Mouse (Mus musculus): ENCODE results near the gene Atg13. TPM values are rescaled to one million over a fixed set of nuclear protein-coding genes. Genes with fewer than 3 reads are reported as not detected.

Gene Atg13
- total RNA-seq, 2 experiments from 2014 or later = 62.3 to 64.2 TPM

- peak; percentile 85 to 91 for DNase-seq (ENCODE audit: low spot score in 2 of 2)
Measured at GRCm38 (mm10) chr2:91649553-91650359, 60.6 kb downstream of the Atg13 start, which contains the start of the genes Zfp408 and Arhgap1. Zfp408 (minus strand) TSS chr2:91649791. Arhgap1 (plus strand) TSS chr2:91649860.

GRCm38 (mm10) chr2:91649152-91649551 lies 61.2 kb downstream of the Atg13 start:
- DNase-seq (ENCODE audit: low spot score in 2 of 2) = no peak

- DNase-seq (ENCODE audit: low spot score in 2 of 2) = no peak
Measured at GRCm38 (mm10) chr2:91646733-91647132, 63.6 kb downstream of the Atg13 start.

GRCm38 (mm10) chr2:91645811-91646210 lies 64.6 kb downstream of the Atg13 start:
- DNase-seq (ENCODE audit: low spot score in 2 of 2) = no peak

- no peak for DNase-seq (ENCODE audit: low spot score in 2 of 2)
Measured at GRCm38 (mm10) chr2:91645354-91645753, 65.0 kb downstream of the Atg13 start.

- no peak for DNase-seq (ENCODE audit: low spot score in 2 of 2)
Measured at GRCm38 (mm10) chr2:91644021-91644420, 66.4 kb downstream of the Atg13 start.

- no peak for DNase-seq (ENCODE audit: low spot score in 2 of 2)
Measured at GRCm38 (mm10) chr2:91642825-91643415, 67.5 kb downstream of the Atg13 start.

- DNase-seq (ENCODE audit: low spot score in 2 of 2) = no peak
Measured at GRCm38 (mm10) chr2:91638931-91639330, 71.4 kb downstream of the Atg13 start.

- no peak for DNase-seq (ENCODE audit: low spot score in 2 of 2)
Measured at GRCm38 (mm10) chr2:91636727-91637338, 73.5 kb downstream of the Atg13 start.

GRCm38 (mm10) chr2:91636229-91636628 lies 74.1 kb downstream of the Atg13 start, which contains the start of gene F2:
F2 (minus strand) TSS chr2:91636414.
- no peak for DNase-seq (ENCODE audit: low spot score in 2 of 2)

- DNase-seq (ENCODE audit: low spot score in 2 of 2) = no peak
Measured at GRCm38 (mm10) chr2:91635486-91635885, 74.9 kb downstream of the Atg13 start.

- DNase-seq (ENCODE audit: low spot score in 2 of 2) = no peak
Measured at GRCm38 (mm10) chr2:91634841-91635240, 75.5 kb downstream of the Atg13 start.

- no peak for DNase-seq (ENCODE audit: low spot score in 2 of 2)
Measured at GRCm38 (mm10) chr2:91633334-91633977, 76.9 kb downstream of the Atg13 start.

GRCm38 (mm10) chr2:91632316-91632715 lies 78.1 kb downstream of the Atg13 start:
- DNase-seq (ENCODE audit: low spot score in 2 of 2) = no peak

GRCm38 (mm10) chr2:91631826-91632225 lies 78.5 kb downstream of the Atg13 start:
- no peak for DNase-seq (ENCODE audit: low spot score in 2 of 2)

GRCm38 (mm10) chr2:91630384-91630783 lies 80.0 kb downstream of the Atg13 start:
- DNase-seq (ENCODE audit: low spot score in 2 of 2) = no peak

- no peak for DNase-seq (ENCODE audit: low spot score in 2 of 2)
Measured at GRCm38 (mm10) chr2:91629682-91630081, 80.7 kb downstream of the Atg13 start.

GRCm38 (mm10) chr2:91628171-91628570 lies 82.2 kb downstream of the Atg13 start:
- no peak for DNase-seq (ENCODE audit: low spot score in 2 of 2)

- no peak for DNase-seq (ENCODE audit: low spot score in 2 of 2)
Measured at GRCm38 (mm10) chr2:91627486-91627885, 82.9 kb downstream of the Atg13 start.
